Mouse (Mus musculus): Measurements from ENCODE around the gene Kirrel2. TPM values are rescaled to one million over a fixed set of nuclear protein-coding genes. Genes with fewer than 3 reads are reported as not detected.

The Kirrel2 gene
- polyA plus RNA-seq, 1 experiment from 2014 or later = 1.7 TPM

- WGBS = 51% methylated on average over 5 of the region's 5 CpGs
- Histone ChIP-seq H3K9me3 (replicated peaks) (peaks cover 4% of the 10 kb centered on the region; the same call in 1 of the 2 replicates), H3K27ac (replicated peaks) (no peak overlapping the region), H3K27me3 (ENCODE audit: low read depth, poor library complexity, severe bottlenecking) (peaks cover 23% of the 10 kb centered on the region), H3K4me1 (peaks cover 3% of the 10 kb centered on the region), H3K4me3 (no peak overlapping the region), H3K36me3 (no peaks in the 10 kb centered on the region)
- DNase-seq (ENCODE audit: low spot score) = peak; percentile 56
Measured at GRCm38 (mm10) chr7:30472411-30472810, 14.9 kb upstream of the Kirrel2 start.

GRCm38 (mm10) chr7:30464816-30465300, 7.4 kb upstream of the Kirrel2 start:
- Histone ChIP-seq H3K4me1 (peaks cover 11% of the 10 kb centered on the region), H3K4me3 (no peak overlapping the region), H3K9me3 (replicated peaks) (no peaks in the 10 kb centered on the region), H3K36me3 (no peaks in the 10 kb centered on the region), H3K27me3 (ENCODE audit: low read depth, poor library complexity, severe bottlenecking) (peaks cover 90% of the 10 kb centered on the region), H3K27ac (replicated peaks) (no peak overlapping the region)
- no peak for DNase-seq (ENCODE audit: low spot score)
- WGBS = 19% methylated on average over 6 of the region's 6 CpGs

DNA sequence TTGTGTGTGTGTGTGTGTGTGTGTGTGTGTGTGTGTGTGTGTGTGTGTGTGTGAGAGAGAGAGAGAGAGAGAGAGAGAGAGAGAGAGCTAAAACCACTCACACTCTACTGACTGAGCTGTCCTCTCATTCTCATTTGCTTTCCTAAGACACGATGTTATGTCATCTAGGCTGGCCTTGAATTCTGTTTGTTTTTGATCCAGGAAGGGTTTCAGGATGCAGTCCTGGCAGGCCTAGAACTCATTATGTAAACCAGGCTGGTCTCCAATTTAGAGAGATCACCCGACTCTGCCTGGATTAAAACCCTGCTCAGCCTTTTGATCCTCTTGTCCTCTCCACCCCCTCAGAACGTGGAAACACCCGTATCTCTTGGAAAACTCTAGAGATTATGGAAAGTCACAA, 6.5 kb upstream of the Kirrel2 start:
- Histone ChIP-seq H3K4me1 (peaks cover 17% of the 10 kb centered on the region), H3K9me3 (replicated peaks) (no peaks in the 10 kb centered on the region), H3K4me3 (no peak overlapping the region), H3K27me3 (ENCODE audit: low read depth, poor library complexity, severe bottlenecking) (peaks cover 97% of the 10 kb centered on the region), H3K36me3 (no peaks in the 10 kb centered on the region), H3K27ac (replicated peaks) (no peak overlapping the region)
- 14% methylated on average over 4 of the region's 4 CpGs for WGBS
- no peak for DNase-seq (ENCODE audit: low spot score)

- H3K27me3 ChIP-seq (ENCODE audit: low read depth, poor library complexity, severe bottlenecking) = peaks cover 100% of the 10 kb centered on the region
- H3K4me1 ChIP-seq = peaks cover 19% of the 10 kb centered on the region
- no peaks in the 10 kb centered on the region for H3K36me3 ChIP-seq
- 26% methylated on average over 7 of the region's 7 CpGs for whole genome bisulfite sequencing
- no peaks in the 10 kb centered on the region for H3K9me3 ChIP-seq (replicated peaks)
- H3K4me3 ChIP-seq = no peak overlapping the region
- H3K27ac ChIP-seq (replicated peaks) = no peak overlapping the region
- DNase-seq (ENCODE audit: low spot score) = no peak
Measured at GRCm38 (mm10) chr7:30463568-30463967, 6.1 kb upstream of the Kirrel2 start.

- H3K27me3 ChIP-seq (ENCODE audit: low read depth, poor library complexity, severe bottlenecking) = peaks cover 100% of the 10 kb centered on the region
- H3K36me3 ChIP-seq = no peaks in the 10 kb centered on the region
- no peak overlapping the region for H3K27ac ChIP-seq (replicated peaks)
Measured at GRCm38 (mm10) chr7:30459484-30459883, 2.0 kb upstream of the Kirrel2 start.

DNA sequence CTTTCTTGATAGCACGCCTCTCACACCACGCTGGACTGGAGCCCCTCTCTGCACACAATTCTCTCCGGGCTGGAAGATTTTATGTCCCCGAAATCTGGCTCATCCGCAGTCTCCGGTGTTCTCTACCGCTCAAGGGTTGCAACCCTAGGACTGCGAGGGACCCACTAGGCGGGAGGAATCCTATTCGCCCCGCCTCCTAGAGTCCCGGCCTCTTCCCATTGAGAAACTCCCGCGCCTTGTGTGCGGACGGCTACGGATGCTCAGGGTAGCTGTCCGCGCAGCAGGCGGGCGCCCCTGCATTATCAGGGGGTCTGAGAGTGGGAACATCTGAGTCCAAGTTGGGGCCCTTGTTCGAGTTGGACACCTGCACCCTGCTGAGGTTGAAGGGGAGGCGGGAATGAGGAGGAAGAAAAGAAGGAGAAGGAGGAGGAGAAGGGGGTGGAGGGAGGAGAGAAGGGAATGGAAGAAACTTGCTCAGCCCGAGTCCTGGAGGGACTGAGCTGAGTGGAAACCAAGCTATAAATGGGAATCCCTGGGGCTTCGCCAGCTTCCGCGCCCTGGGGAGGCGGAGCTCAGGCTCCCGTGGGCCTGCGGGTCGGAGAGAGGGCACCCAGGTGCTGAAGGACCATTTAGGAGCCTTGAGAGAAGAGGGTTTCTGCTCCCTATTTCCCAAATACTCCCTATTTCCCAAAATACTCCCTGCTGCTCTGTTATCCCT, 420 bp downstream of the Kirrel2 start:
- DNase-seq (ENCODE audit: low spot score) = peak; percentile 44
- H3K9me3 ChIP-seq (replicated peaks) = 0 out of 2 replicates have a peak, but pooled peaks cover 2% of the 10 kb centered on the region
- H3K36me3 ChIP-seq = no peaks in the 10 kb centered on the region
- under 1% methylated on average over 31 of the region's 31 CpGs for WGBS
- H3K4me3 ChIP-seq = peak overlapping the region; percentile 48
- peak overlapping the region; percentile 52 for H3K27ac ChIP-seq (replicated peaks)
- peaks cover 45% of the 10 kb centered on the region for H3K4me1 ChIP-seq
- H3K27me3 ChIP-seq (ENCODE audit: low read depth, poor library complexity, severe bottlenecking) = peaks cover 100% of the 10 kb centered on the region

More at GRCm38 (mm10) chr7:30459484-30459883, 2.0 kb upstream of the Kirrel2 start:
- no peak overlapping the region for H3K4me3 ChIP-seq
- 0 out of 2 replicates have a peak, but pooled peaks cover 2% of the 10 kb centered on the region for H3K9me3 ChIP-seq (replicated peaks)
- DNase-seq (ENCODE audit: low spot score) = no peak
- WGBS = 35% methylated on average over 6 of the region's 6 CpGs
- peaks cover 32% of the 10 kb centered on the region for H3K4me1 ChIP-seq

DNA sequence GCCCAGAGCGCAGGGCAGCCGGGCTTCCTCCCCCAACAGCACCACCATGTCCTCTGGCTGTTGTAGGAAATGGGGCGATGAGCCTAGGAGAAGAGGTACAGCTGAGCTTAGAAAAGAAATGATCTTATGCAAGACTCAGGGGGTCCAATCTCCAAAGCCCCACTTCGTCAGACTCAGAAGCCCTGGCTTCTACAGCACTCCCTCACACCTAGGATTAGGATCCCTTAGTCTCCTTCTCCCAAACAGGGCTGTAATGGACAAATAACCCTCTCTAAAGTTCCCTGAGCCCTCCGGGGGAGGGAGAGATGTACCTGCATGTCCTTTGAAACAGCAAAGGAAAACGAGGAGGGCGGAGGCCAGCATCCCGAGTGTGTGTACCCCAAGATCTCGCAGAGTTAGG, 1.0 kb downstream of the Kirrel2 start:
- H3K9me3 ChIP-seq (replicated peaks) = 0 out of 2 replicates have a peak, but pooled peaks cover 2% of the 10 kb centered on the region
- WGBS = 2% methylated on average over 9 of the region's 9 CpGs
- peak overlapping the region; percentile 52 for H3K27ac ChIP-seq (replicated peaks)
- no peak for DNase-seq (ENCODE audit: low spot score)
- peak overlapping the region; percentile 48 for H3K4me3 ChIP-seq
- peaks cover 100% of the 10 kb centered on the region for H3K27me3 ChIP-seq (ENCODE audit: low read depth, poor library complexity, severe bottlenecking)
- no peaks in the 10 kb centered on the region for H3K36me3 ChIP-seq
- H3K4me1 ChIP-seq = peaks cover 45% of the 10 kb centered on the region

GRCm38 (mm10) chr7:30454259-30454658, 3.2 kb downstream of the Kirrel2 start:
- Histone ChIP-seq H3K9me3 (replicated peaks) (0 out of 2 replicates have a peak, but pooled peaks cover 2% of the 10 kb centered on the region), H3K4me3 (peak overlapping the region; percentile 19; the same call in 1 of the 2 replicates), H3K27me3 (ENCODE audit: low read depth, poor library complexity, severe bottlenecking) (peaks cover 97% of the 10 kb centered on the region), H3K4me1 (peaks cover 42% of the 10 kb centered on the region), H3K36me3 (no peaks in the 10 kb centered on the region), H3K27ac (replicated peaks) (no peak overlapping the region)
- no peak for DNase-seq (ENCODE audit: low spot score)
- WGBS = 8% methylated on average over 6 of the region's 6 CpGs

- Histone ChIP-seq H3K4me3 (peak overlapping the region; percentile 19; the same call in 1 of the 2 replicates), H3K27me3 (ENCODE audit: low read depth, poor library complexity, severe bottlenecking) (peaks cover 92% of the 10 kb centered on the region), H3K36me3 (no peaks in the 10 kb centered on the region), H3K27ac (replicated peaks) (no peak overlapping the region), H3K9me3 (replicated peaks) (0 out of 2 replicates have a peak, but pooled peaks cover 2% of the 10 kb centered on the region), H3K4me1 (peaks cover 39% of the 10 kb centered on the region)
- WGBS = 2% methylated on average over 25 of the region's 25 CpGs
- DNase-seq (ENCODE audit: low spot score) = no peak
Measured at GRCm38 (mm10) chr7:30453766-30454165, 3.7 kb downstream of the Kirrel2 start.

- Histone ChIP-seq H3K36me3 (no peaks in the 10 kb centered on the region), H3K9me3 (replicated peaks) (0 out of 2 replicates have a peak, but pooled peaks cover 2% of the 10 kb centered on the region), H3K27me3 (ENCODE audit: low read depth, poor library complexity, severe bottlenecking) (peaks cover 87% of the 10 kb centered on the region), H3K4me3 (no peak overlapping the region), H3K4me1 (peaks cover 35% of the 10 kb centered on the region), H3K27ac (replicated peaks) (no peak overlapping the region)
- no peak for DNase-seq (ENCODE audit: low spot score)
- WGBS = 16% methylated on average over 25 of the region's 25 CpGs
Measured at GRCm38 (mm10) chr7:30453327-30453726, 4.2 kb downstream of the Kirrel2 start.

GRCm38 (mm10) chr7:30450241-30450640, 7.2 kb downstream of the Kirrel2 start:
- Histone ChIP-seq H3K27me3 (ENCODE audit: low read depth, poor library complexity, severe bottlenecking) (peaks cover 66% of the 10 kb centered on the region), H3K9me3 (replicated peaks) (peaks cover 20% of the 10 kb centered on the region), H3K36me3 (no peaks in the 10 kb centered on the region), H3K4me3 (no peak overlapping the region), H3K4me1 (peaks cover 23% of the 10 kb centered on the region), H3K27ac (replicated peaks) (no peak overlapping the region)
- WGBS = 79% methylated on average over 7 of the region's 7 CpGs
- DNase-seq (ENCODE audit: low spot score) = no peak

- H3K9me3 ChIP-seq (replicated peaks) = peaks cover 20% of the 10 kb centered on the region
- peak; percentile 78 for DNase-seq (ENCODE audit: low spot score)
- H3K4me3 ChIP-seq = peak within 1 kb of the TSS; percentile 80
- WGBS = under 1% methylated on average over 67 of the region's 72 CpGs
- H3K27ac ChIP-seq (replicated peaks) = peak within 1 kb of the TSS; percentile 92
- peaks cover 40% of the 10 kb centered on the region for H3K4me1 ChIP-seq
- H3K27me3 ChIP-seq (ENCODE audit: low read depth, poor library complexity, severe bottlenecking) = peaks cover 48% of the 10 kb centered on the region
- peaks cover 26% of the 10 kb centered on the region for H3K36me3 ChIP-seq
Measured at GRCm38 (mm10) chr7:30444971-30445751, 12.3 kb downstream of the Kirrel2 start, which contains the start of gene Aplp1. TSS of gene Aplp1 (minus strand) at chr7:30445535.
